Mouse (Mus musculus) myocyte (in vitro differentiated cells): Measurements from ENCODE around the gene S100a14. TPM values are rescaled to one million over a fixed set of nuclear protein-coding genes. Genes with fewer than 3 reads are reported as not detected.

Experiments
- H3K27me3 ChIP-seq: one replicate; pipeline ENCODE4 v1.6.1; 2011; ENCODE audit not compliant: control insufficient read depth, insufficient read depth, insufficient read length
- H3K36me3 ChIP-seq: one replicate; pipeline ENCODE4 v1.6.1; 2011; ENCODE audit not compliant: control insufficient read depth, insufficient read depth
- H3K4me2 ChIP-seq: one replicate; pipeline ENCODE4 v1.6.1; 2011; ENCODE audit warnings: low read depth, control low read depth
- H3K4me3 ChIP-seq: one replicate; pipeline ENCODE4 v1.5.1; 2011; ENCODE audit warnings: mild to moderate bottlenecking, control low read depth, moderate library complexity
- H3K79me2 ChIP-seq: one replicate; pipeline ENCODE4 v1.6.1; 2011; ENCODE audit not compliant: control insufficient read depth, insufficient read depth
- H3ac ChIP-seq: one replicate; pipeline ENCODE4 v1.6.1; 2011; ENCODE audit not compliant: control insufficient read depth, insufficient read length
- CEBPB ChIP-seq: IDR thresholded peaks from 2 replicates; pipeline ENCODE4 v1.6.1; 2011; ENCODE audit warnings: mild to moderate bottlenecking, moderate library complexity; ENCODE audit not compliant: poor library complexity, insufficient read depth, severe bottlenecking
- E2F4 ChIP-seq: IDR thresholded peaks from one replicate; pipeline ENCODE4 v1.6.1; 2011; ENCODE audit warnings: mild to moderate bottlenecking, control low read depth, moderate library complexity; ENCODE audit not compliant: insufficient read depth
- MAX ChIP-seq: IDR thresholded peaks from one replicate; pipeline ENCODE4 v1.6.1; 2011; ENCODE audit warnings: low read depth, mild to moderate bottlenecking, control low read depth
- MYOD1 ChIP-seq, 3 experiments: IDR thresholded peaks; one replicate each; pipeline ENCODE4 v1.6.1; 2011; ENCODE audit warnings: control low read depth in 2 of 3, low read depth in 2 of 3, mild to moderate bottlenecking in 2 of 3, moderate library complexity in 1 of 3; ENCODE audit not compliant: insufficient read length in 2 of 3, control insufficient read depth in 1 of 3
- MYOG ChIP-seq, 3 experiments: IDR thresholded peaks; one replicate each; pipeline ENCODE4 v1.6.1; 2011; ENCODE audit warnings: control low read depth in 2 of 3, low read depth in 2 of 3, mild to moderate bottlenecking in 2 of 3; ENCODE audit not compliant: insufficient read length in 2 of 3, control insufficient read depth in 1 of 3, insufficient read depth in 1 of 3
- POLR2A ChIP-seq: IDR thresholded peaks from one replicate; pipeline ENCODE4 v1.6.1; 2011; ENCODE audit warnings: low read depth, mild to moderate bottlenecking, control low read depth, moderate library complexity; ENCODE audit not compliant: insufficient read length
- POLR2AphosphoS2 ChIP-seq: IDR thresholded peaks from one replicate; pipeline ENCODE4 v1.6.1; 2011; ENCODE audit warnings: low read depth, control low read depth; ENCODE audit not compliant: insufficient read length
- REST ChIP-seq: IDR thresholded peaks from one replicate; pipeline ENCODE4 v1.6.1; 2011; ENCODE audit warnings: mild to moderate bottlenecking, control low read depth, moderate library complexity; ENCODE audit not compliant: insufficient read depth, insufficient read length
- SRF ChIP-seq: IDR thresholded peaks from one replicate; pipeline ENCODE4 v1.6.1; 2011; ENCODE audit warnings: low read depth; ENCODE audit not compliant: control insufficient read depth, insufficient read length
- TCF12 ChIP-seq: IDR thresholded peaks from one replicate; pipeline ENCODE4 v1.6.1; 2011; ENCODE audit warnings: mild to moderate bottlenecking, control low read depth; ENCODE audit not compliant: poor library complexity, insufficient read depth, severe bottlenecking
- TCF3 ChIP-seq: IDR thresholded peaks from one replicate; pipeline ENCODE4 v1.6.1; 2011; ENCODE audit warnings: low read depth, control low read depth; ENCODE audit not compliant: insufficient read length
- USF1 ChIP-seq: IDR thresholded peaks from one replicate; pipeline ENCODE4 v1.6.1; 2011; ENCODE audit warnings: low read depth, mild to moderate bottlenecking, control low read depth, moderate library complexity
- polyA plus RNA-seq: library from polyadenylated mRNA; unstranded; fragments of >200 nt; fragmentation: generic; extraction: Trizol; gene quantifications from one replicate; pipeline ENCODE4 v1.2.1, GENCODE M21; 2012; ENCODE audit warnings: missing spikeins

S100a14 gene
- polyA plus RNA-seq, 1 experiment: 2.9 TPM

DNA sequence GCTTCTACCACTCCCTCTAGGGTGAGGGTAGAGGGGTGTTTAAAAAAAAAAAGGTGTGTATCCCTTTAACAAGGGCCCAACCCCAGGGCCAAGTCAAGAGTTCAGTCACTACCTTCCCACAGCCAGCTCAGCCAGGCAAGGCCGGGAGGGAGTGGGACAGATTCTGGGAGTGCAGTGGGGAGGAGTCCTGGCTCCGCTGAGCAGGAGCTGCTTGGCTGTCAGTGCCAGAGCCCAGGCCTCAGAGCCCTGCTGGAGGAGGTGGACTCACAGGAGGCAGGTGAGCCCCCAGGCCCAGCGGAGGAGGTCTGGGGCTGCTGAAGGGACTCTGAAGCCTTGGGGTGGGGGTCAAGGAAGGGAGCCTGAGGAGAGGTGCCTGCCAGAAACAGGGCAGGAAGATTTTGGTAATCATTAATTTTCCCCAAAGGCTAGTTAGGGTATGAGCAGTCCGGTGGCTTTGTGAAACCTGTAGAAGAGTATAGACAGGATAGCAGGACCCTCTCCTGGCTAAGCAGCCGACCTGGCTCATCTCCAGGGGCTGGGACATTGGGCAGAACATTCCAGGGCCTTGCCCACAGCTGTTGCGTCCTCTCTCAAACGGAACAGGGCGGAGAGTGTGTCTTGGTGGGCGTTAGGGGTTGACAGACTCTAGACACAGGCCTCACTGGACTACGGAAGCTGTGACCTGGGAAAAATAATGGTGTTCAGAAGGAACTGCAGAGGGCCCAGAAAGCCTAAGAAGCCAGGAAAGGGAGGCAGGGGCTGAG, 10.7 kb downstream of the S100a14 start, which contains the start of gene S100a16:
Gene S100a16 (plus strand): TSS at position 114 of the 764 bp plus-strand sequence.
- TF ChIP-seq REST (no peak), E2F4 (no peak), TCF12 (peak; percentile 27), POLR2AphosphoS2 (peak; percentile 66), USF1 (no peak), MYOG (IDR thresholded peaks at IDR 0.05; ENCODE audit: control insufficient read depth in 1 of 3, insufficient read depth in 1 of 3, insufficient read length in 2 of 3, low read depth in 2 of 3) (peak; percentile 45 to 90 (median 77)), POLR2A (peak; percentile 76), TCF3 (no peak), MAX (no peak), MYOD1 (IDR thresholded peaks at IDR 0.05; ENCODE audit: control insufficient read depth in 1 of 3, insufficient read length in 2 of 3, low read depth in 2 of 3) (peak; percentile 55 to 90 (median 83)), SRF (no peak), CEBPB (no peak)
- peak within 1 kb of the TSS; percentile 96 for H3K4me2 ChIP-seq
- H3K79me2 ChIP-seq: peaks cover 22% of the 10 kb centered on the region
- no peaks in the 10 kb centered on the region for H3K36me3 ChIP-seq
- H3ac ChIP-seq: peak within 1 kb of the TSS; percentile 5
- no peaks in the 10 kb centered on the region for H3K27me3 ChIP-seq
- H3K4me3 ChIP-seq: peak within 1 kb of the TSS; percentile 67

DNA sequence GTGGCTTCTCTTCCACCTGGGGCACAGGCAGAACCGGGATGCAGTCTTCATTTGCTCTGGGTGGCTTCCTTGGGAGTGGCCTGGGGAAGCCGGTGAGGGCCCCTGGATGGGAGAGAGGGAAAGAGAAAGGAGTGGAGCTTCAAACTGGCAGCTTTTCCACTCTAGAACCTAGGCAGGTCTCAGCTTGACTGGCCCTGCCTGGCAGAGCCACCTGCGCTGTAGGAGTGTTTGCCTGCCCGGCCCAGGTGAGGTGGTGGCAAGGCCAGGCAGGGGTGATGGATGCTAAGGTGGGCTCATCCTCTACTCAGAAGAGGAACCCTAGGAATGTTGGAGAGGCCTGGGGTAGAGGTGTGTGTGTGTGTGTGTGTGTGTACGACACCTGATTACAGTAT, 11.2 kb downstream of the S100a14 start:
- Histone ChIP-seq H3K4me2 (peak overlapping the region; percentile 96), H3K4me3 (peak overlapping the region; percentile 67), H3ac (peak overlapping the region; percentile 5), H3K27me3 (no peaks in the 10 kb centered on the region), H3K79me2 (peaks cover 22% of the 10 kb centered on the region), H3K36me3 (no peaks in the 10 kb centered on the region)
- no peak for TF ChIP-seq MAX
- TF ChIP-seq TCF12: no peak
- no peak for TF ChIP-seq TCF3
- TF ChIP-seq CEBPB: no peak

DNA sequence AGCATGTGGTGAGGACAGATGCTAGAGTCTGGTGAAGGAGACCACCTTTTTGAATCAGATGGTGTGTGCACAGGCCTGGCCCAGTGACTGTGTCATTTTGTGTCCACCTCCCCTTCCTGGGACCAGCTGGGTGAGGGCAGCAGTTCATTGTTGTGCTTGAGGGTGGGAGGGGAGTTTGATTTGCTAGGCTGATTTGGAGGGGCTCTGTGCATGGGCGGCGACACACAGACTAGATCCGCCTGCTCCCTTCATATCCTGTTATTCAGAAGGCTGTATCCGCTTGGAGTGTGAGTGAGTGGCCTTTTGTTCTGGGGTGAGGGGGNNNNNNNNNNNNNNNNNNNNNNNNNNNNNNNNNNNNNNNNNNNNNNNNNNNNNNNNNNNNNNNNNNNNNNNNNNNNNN, 14.2 kb downstream of the S100a14 start:
- H3K4me2 ChIP-seq: peak overlapping the region; percentile 13
- no peaks in the 10 kb centered on the region for H3K36me3 ChIP-seq
- H3K4me3 ChIP-seq: no peak overlapping the region
- H3K27me3 ChIP-seq: no peaks in the 10 kb centered on the region
- H3ac ChIP-seq: no peak overlapping the region
- H3K79me2 ChIP-seq: peaks cover 22% of the 10 kb centered on the region
- TF ChIP-seq MYOG (IDR thresholded peaks at IDR 0.05; ENCODE audit: control insufficient read depth in 1 of 3, insufficient read depth in 1 of 3, insufficient read length in 2 of 3, low read depth in 2 of 3) (no peak), TCF12 (no peak), REST (no peak), POLR2AphosphoS2 (no peak), CEBPB (no peak), TCF3 (no peak), POLR2A (no peak), USF1 (no peak), E2F4 (no peak), MYOD1 (IDR thresholded peaks at IDR 0.05; ENCODE audit: control insufficient read depth in 1 of 3, insufficient read length in 2 of 3, low read depth in 2 of 3) (no peak), SRF (no peak), MAX (no peak)

DNA sequence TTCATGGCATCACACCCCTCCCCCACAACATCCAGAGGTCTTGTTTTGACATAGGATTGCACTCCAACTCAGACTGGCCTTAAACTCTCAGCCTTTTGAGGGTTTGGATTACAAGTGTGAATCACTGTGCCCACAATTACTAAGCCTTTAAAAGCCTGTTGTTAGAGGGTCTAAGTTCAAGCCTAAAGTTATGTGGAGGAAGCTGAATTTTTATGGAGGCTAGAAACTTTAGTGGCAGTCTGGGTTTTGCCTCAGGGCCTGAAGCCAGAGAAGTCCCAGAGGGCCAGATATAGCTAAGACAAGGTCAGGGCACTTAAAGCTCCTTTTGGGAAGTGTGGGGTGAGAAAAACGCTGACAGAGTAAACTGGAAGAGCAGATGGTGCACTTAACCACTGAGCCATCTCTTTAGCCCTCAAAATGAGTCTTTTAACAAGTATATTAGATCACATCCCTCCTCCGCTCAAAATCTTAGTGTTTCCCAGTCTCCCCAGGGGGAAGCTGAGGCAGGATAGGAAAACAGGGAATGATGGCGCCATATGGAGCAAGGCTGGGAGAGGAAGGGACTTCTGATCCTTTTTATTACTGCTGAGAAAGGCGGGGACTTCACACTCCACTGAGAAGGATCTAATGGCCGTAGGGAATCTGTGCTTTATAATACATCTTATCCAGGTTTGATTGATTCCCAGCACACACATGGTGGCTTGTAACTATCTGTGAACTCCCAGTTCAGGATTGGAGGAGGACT, 23.2 kb downstream of the S100a14 start:
- H3K4me3 ChIP-seq: no peak overlapping the region
- no peaks in the 10 kb centered on the region for H3K36me3 ChIP-seq
- TF ChIP-seq REST (no peak), CEBPB (peak; percentile 76)
- H3K79me2 ChIP-seq: no peaks in the 10 kb centered on the region
- H3K4me2 ChIP-seq: peak overlapping the region; percentile 58
- no peaks in the 10 kb centered on the region for H3K27me3 ChIP-seq
- H3ac ChIP-seq: no peak overlapping the region

DNA sequence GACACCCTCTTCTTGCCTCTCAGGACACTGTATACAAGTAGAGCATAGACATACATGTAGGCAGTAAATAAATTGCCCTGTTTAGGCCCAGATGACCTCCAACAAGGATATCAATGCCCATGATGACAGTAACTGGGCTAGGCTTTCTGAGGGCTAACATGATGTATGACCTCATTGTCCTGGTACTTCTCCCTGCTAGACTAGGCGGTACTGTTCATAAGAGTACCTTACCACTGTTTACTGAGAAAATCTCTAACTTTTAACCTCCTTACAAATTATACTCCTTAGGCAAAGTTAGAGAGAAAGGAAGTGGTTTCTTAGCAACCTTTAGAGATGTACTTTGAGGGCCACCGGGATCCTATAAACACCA, 23.8 kb downstream of the S100a14 start:
- H3K79me2 ChIP-seq: no peaks in the 10 kb centered on the region
- H3K4me2 ChIP-seq: peak overlapping the region; percentile 58
- TF ChIP-seq SRF: no peak
- no peaks in the 10 kb centered on the region for H3K27me3 ChIP-seq
- no peak overlapping the region for H3K4me3 ChIP-seq
- no peaks in the 10 kb centered on the region for H3K36me3 ChIP-seq
- no peak overlapping the region for H3ac ChIP-seq
